Mouse (Mus musculus) testis, adult 2 months (tissue): ENCODE results near the gene Slc38a1. TPM values are rescaled to one million over a fixed set of nuclear protein-coding genes. Genes with fewer than 3 reads are reported as not detected.

Experiments
- H3K27ac ChIP-seq: fragments of 200-500 bp; 2 replicates; pipeline ENCODE4 v1.5.1; 2012; ENCODE audit warnings: low read depth, low read length; ENCODE audit not compliant: control insufficient read depth, insufficient read depth
- H3K27me3 ChIP-seq: fragments of 200-500 bp; 2 replicates; pipeline ENCODE4 v1.6.1; 2012; ENCODE audit warnings: mild to moderate bottlenecking, low read length, moderate library complexity; ENCODE audit not compliant: control insufficient read depth, insufficient read depth
- H3K36me3 ChIP-seq: fragments of 200-500 bp; 2 replicates; pipeline ENCODE4 v1.6.1; 2012; ENCODE audit warnings: mild to moderate bottlenecking, low read length; ENCODE audit not compliant: control insufficient read depth, insufficient read depth
- H3K4me1 ChIP-seq: fragments of 200-500 bp; 2 replicates; pipeline ENCODE4 v1.6.1; 2012; ENCODE audit warnings: low read length; ENCODE audit not compliant: control insufficient read depth, insufficient read depth
- H3K4me3 ChIP-seq: fragments of 200-500 bp; 2 replicates; pipeline ENCODE4 v1.5.1; 2012; ENCODE audit warnings: low read depth, mild to moderate bottlenecking, low read length, moderate library complexity, mixed read lengths; ENCODE audit not compliant: control insufficient read depth
- CTCF ChIP-seq: fragments of 200-500 bp; IDR thresholded peaks from 2 replicates; pipeline ENCODE4 v1.5.1; 2012; ENCODE audit warnings: low read depth, mild to moderate bottlenecking, inconsistent platforms, low read length, moderate library complexity; ENCODE audit not compliant: control insufficient read depth, insufficient read depth, insufficient replicate concordance
- POLR2A ChIP-seq: fragments of 200-500 bp; IDR thresholded peaks from 2 replicates; pipeline ENCODE4 v1.6.1; 2012; ENCODE audit warnings: low read depth, mild to moderate bottlenecking, inconsistent platforms, low read length, moderate library complexity; ENCODE audit not compliant: control insufficient read depth
- polyA plus RNA-seq: library from polyadenylated mRNA; depleted of rRNA; stranded (reverse); fragments of >200 nt; gene quantifications from 2 replicates; pipeline ENCODE4 v1.2.3, GENCODE M21; 2012

Slc38a1 gene
- polyA plus RNA-seq, 1 experiment, result 2.1 TPM

DNA sequence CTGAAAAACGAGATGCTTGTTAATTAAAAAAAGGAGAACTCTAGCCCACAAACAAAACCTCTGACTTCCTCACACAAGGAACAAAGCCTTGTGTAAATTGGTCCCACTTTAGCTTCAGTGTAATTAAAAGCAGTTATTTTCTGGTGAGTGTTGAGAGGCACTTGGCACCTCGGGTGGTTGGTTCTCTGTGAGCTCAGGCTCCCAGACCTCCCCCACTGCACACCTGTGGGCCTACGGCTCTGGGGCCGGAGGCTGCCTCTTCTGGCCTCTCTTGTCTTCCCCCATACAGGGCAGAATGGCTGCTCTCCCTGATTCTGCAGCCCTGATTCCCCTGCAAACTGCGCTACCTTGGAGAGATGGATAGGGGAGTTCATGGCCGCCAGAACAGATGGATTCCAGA lies 49.3 kb downstream of the Slc38a1 start:
- TF ChIP-seq POLR2A, result no peak
- H3K4me3 ChIP-seq, result no peak overlapping the region
- H3K27ac ChIP-seq, result no peak overlapping the region
- no peaks in the 10 kb centered on the region for H3K27me3 ChIP-seq
- no peaks in the 10 kb centered on the region for H3K36me3 ChIP-seq
- H3K4me1 ChIP-seq, result no peaks in the 10 kb centered on the region; the same call in 1 of the 2 replicates

DNA sequence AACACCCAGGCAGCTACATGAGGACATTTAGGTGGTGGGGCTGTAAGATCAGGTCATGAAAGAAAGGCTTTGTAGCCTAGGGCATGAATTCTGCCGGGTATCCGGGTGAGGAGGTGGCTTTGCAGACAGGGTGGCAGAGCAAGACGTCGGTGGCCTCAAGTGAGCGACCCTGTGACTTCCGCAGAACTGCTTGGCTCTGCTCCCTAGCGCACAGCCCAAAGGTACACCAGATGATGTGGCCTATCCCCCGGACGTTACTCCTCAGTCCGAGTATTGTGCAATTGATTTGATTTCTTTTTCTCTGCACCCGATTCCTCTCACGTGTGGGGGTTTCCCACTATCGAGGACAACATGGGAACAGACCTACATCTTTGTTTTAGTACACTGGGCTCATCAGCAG lies 49.7 kb downstream of the Slc38a1 start:
- Histone ChIP-seq H3K4me3 (no peak overlapping the region), H3K4me1 (no peaks in the 10 kb centered on the region; the same call in 1 of the 2 replicates), H3K36me3 (no peaks in the 10 kb centered on the region)

DNA sequence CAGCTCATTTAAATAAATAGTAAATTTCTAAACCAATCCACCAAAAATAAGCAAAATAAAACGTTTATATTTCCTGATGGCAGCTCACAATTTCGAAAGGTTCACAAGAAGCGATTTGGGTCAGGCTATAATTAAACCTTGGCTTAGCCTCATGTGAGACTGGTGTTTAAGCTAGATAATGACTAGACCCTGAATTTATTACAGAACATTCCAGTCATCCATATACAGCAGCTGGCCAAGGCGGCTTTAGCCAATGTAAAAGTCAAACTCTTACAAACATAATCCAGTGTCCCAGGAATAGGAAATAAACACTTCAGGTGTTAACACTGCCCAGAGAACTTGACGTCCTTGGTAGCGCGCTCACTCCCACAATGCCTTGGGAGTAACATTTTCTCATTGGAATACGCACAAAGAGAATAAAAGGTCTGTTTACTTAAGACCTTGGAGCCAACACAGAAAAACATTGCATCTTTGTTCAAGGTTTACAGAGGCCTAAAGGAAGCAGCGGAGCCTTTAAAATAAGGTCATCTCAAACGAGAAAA lies 50.8 kb downstream of the Slc38a1 start:
- no peak overlapping the region for H3K27ac ChIP-seq
- no peak for TF ChIP-seq CTCF
- no peak for TF ChIP-seq POLR2A
- no peaks in the 10 kb centered on the region for H3K4me1 ChIP-seq
- H3K4me3 ChIP-seq, result no peak overlapping the region
- no peaks in the 10 kb centered on the region for H3K27me3 ChIP-seq
- H3K36me3 ChIP-seq, result no peaks in the 10 kb centered on the region

More for the DNA sequence above, 49.7 kb downstream of the Slc38a1 start:
- no peaks in the 10 kb centered on the region for H3K27me3 ChIP-seq
- TF ChIP-seq CTCF (no peak), POLR2A (no peak)
- H3K27ac ChIP-seq, result no peak overlapping the region

DNA sequence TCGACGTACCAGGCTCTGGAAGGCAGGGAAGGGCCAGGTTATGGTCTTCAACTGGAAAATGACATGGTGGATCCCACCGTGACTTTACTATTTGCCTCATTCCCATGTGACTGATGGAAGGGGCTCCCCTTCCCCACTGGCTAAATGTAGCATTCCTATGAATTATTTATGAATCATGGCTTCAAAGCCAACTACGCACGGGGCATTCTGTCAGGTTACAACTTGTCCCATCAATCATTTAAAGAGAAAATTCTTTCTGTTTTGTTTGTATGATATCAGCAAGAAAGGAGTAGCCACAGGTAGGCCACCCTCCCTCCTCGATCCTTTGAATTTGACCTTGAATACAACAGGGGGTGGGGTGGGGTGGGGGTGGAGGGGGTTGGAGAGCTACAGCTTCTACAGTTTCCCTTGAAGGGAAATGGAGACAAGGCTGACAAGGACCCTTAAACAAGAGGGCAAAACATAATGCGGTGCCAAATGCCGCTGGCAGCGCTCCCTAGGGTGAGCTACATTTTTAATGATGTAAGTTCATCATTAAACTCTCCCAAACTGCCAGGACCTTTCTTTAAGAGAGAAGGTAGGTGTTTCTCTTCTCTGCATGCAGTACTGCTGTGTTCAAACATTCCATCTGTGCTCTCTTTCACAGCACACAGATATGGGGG lies 53.6 kb downstream of the Slc38a1 start:
- no peaks in the 10 kb centered on the region for H3K4me1 ChIP-seq
- H3K4me3 ChIP-seq, result no peak overlapping the region
- H3K36me3 ChIP-seq, result no peaks in the 10 kb centered on the region
- no peaks in the 10 kb centered on the region for H3K27me3 ChIP-seq
- no peak for TF ChIP-seq CTCF
- no peak overlapping the region for H3K27ac ChIP-seq

DNA sequence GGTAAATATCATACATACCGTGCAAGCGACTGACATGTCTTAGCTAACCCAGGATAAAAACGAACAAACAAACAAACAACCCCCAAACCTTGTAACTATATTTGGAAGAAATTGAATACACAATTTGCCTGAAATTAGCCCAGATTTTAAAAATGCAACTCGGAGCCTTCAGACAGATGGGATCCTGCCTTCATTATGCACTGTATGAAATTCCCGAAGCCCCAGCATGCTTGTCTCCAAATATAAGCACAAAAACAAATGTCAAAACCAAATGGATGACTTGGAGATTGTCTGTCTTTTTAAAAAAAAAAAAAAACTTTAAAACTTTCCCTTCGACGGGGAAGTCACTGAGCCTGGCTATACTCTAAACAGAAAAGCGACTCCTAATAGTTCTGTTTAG lies 54.7 kb downstream of the Slc38a1 start:
- H3K27ac ChIP-seq, result no peak overlapping the region
- H3K27me3 ChIP-seq, result no peaks in the 10 kb centered on the region
- no peaks in the 10 kb centered on the region for H3K36me3 ChIP-seq
- no peaks in the 10 kb centered on the region for H3K4me1 ChIP-seq
- H3K4me3 ChIP-seq, result no peak overlapping the region
- no peak for TF ChIP-seq POLR2A
- TF ChIP-seq CTCF, result no peak

DNA sequence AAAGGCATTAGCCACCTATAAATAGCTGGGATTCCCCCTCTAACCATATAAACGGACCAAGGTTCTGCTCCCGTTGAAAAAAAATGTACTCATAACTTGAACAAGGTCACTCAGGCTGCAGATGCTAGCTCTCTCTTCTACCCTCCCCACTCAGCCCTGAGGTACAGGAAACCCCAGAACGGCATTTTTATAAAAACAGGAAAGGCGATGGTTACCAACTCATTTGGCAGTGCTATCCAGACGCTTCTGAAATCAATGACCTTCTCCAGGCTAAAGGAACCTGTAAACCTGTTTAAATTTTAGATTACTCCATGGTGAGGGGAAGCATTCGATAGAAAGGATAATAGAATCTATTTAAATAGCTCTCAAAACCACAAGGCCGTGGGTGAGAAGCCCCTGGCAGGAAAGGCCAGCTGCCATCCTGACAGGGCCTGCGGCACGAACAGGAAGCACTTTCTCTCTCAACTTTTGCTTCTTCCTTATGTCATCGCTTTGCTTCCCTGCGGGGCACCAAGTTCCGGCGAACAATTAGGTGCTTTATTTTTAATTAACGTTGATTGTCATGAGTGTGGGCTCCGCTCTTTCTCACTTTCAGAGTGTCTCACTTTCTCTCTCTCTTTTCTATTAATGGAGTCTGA lies 59.2 kb downstream of the Slc38a1 start:
- no peak for TF ChIP-seq CTCF
- TF ChIP-seq POLR2A, result no peak
- H3K36me3 ChIP-seq, result no peaks in the 10 kb centered on the region

DNA sequence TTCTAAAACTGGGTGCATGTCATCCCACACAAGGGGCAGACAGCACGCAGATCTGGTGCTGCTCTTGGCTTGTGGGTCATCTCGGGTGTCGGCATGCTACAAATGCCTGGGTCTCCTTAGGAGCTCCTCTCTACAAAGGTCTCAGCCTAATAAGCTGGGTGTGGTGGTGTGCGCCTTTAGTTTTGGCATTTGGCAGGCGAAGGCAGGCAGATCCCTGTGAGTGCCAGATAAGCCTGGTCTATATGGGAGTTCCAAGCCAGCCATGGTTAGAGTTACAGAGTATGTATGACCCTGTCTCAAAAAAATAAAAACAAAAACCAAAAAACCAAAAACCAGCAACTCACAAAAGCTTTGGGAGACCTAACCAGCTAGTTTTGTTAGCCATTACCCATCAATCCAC lies 65.7 kb downstream of the Slc38a1 start:
- Histone ChIP-seq H3K4me3 (no peak overlapping the region), H3K36me3 (no peaks in the 10 kb centered on the region), H3K27me3 (no peaks in the 10 kb centered on the region), H3K27ac (no peak overlapping the region), H3K4me1 (peaks cover 5% of the 10 kb centered on the region)
- no peak for TF ChIP-seq CTCF

More for the DNA sequence above, 59.2 kb downstream of the Slc38a1 start:
- Histone ChIP-seq H3K4me3 (no peak overlapping the region), H3K27me3 (no peaks in the 10 kb centered on the region), H3K27ac (no peak overlapping the region), H3K4me1 (no peaks in the 10 kb centered on the region)

DNA sequence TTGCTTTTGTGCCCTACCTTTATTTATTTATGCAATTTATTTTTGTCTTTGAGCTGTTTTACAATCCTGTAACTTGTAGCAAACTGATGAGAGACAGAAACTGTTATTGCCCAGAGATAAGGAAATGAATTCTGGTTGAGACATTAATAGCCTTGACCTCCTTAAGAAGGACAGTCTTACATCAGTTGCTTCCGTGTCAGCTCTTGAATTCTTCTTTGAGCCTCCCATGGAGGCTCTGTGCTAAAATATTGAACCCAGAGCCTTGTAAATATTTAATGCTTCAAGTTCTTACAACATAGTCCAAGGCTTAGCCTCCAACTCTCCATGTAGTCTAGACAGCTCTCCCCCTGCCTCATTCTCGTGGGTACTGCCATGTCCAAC lies 73.7 kb downstream of the Slc38a1 start:
- no peak for TF ChIP-seq CTCF
- no peak for TF ChIP-seq POLR2A
- no peaks in the 10 kb centered on the region for H3K36me3 ChIP-seq
- H3K4me1 ChIP-seq, result peaks cover 6% of the 10 kb centered on the region
- no peak overlapping the region for H3K4me3 ChIP-seq
- no peak overlapping the region for H3K27ac ChIP-seq
- no peaks in the 10 kb centered on the region for H3K27me3 ChIP-seq
